Mouse (Mus musculus) thymus, postnatal 14 days (tissue): ENCODE results near the gene Gm20388.
"Not testable (repeated sequence)": the region's sequence is repeated elsewhere in the genome, so short reads cannot be mapped to it uniquely, and the experiment has no call there.

Source experiments
- DNase-seq: peaks from one replicate; pipeline ENCODE4 v3.0.0; 2021

The Gm20388 gene

GRCm38 (mm10) chr8:123894502-123895097 is 3984.0 kb downstream of the Gm20388 start, which contains the start of gene Acta1:
Gene Acta1 (minus strand): TSS chr8:123894751.
- DNase-seq = no peak

- DNase-seq = no peak
Observed at GRCm38 (mm10) chr8:123895230-123895629, 3984.6 kb downstream of the Gm20388 start.

GRCm38 (mm10) chr8:123895680-123896365 is 3985.2 kb downstream of the Gm20388 start:
- no peak for DNase-seq

GRCm38 (mm10) chr8:123896366-123896761 is 3985.7 kb downstream of the Gm20388 start:
- no peak for DNase-seq

- DNase-seq = no peak
Observed at GRCm38 (mm10) chr8:123896774-123897173, 3986.1 kb downstream of the Gm20388 start.

GRCm38 (mm10) chr8:123898576-123898975 is 3987.9 kb downstream of the Gm20388 start:
- DNase-seq = no peak

- DNase-seq = no peak
Observed at GRCm38 (mm10) chr8:123899366-123899765, 3988.7 kb downstream of the Gm20388 start.

- no peak for DNase-seq
Observed at GRCm38 (mm10) chr8:123902653-123903052, 3992.0 kb downstream of the Gm20388 start.

- no peak for DNase-seq
Observed at GRCm38 (mm10) chr8:123907604-123908003, 3997.0 kb downstream of the Gm20388 start.

GRCm38 (mm10) chr8:123912265-123912664 is 4001.6 kb downstream of the Gm20388 start:
- no peak for DNase-seq

- DNase-seq = no peak
Observed at GRCm38 (mm10) chr8:123914635-123915034, 4004.0 kb downstream of the Gm20388 start.

- peak; percentile 77 for DNase-seq
Observed at GRCm38 (mm10) chr8:123924719-123925118, 4014.1 kb downstream of the Gm20388 start.

GRCm38 (mm10) chr8:123925671-123926070 is 4015.0 kb downstream of the Gm20388 start:
- DNase-seq = no peak

GRCm38 (mm10) chr8:123929026-123929425 is 4018.4 kb downstream of the Gm20388 start:
- DNase-seq = no peak

- peak; percentile 100 for DNase-seq
Observed at GRCm38 (mm10) chr8:123948942-123949685, 4038.5 kb downstream of the Gm20388 start, which contains the start of gene Nup133. Gene Nup133 (minus strand): TSS chr8:123949265.

- no peak for DNase-seq
Observed at GRCm38 (mm10) chr8:123949686-123949986, 4039.0 kb downstream of the Gm20388 start.

GRCm38 (mm10) chr8:123950077-123950802 is 4039.6 kb downstream of the Gm20388 start:
- peak; percentile 75 for DNase-seq

- DNase-seq = no peak
Observed at GRCm38 (mm10) chr8:123953686-123954085, 4043.0 kb downstream of the Gm20388 start.

GRCm38 (mm10) chr8:123954246-123954645 is 4043.6 kb downstream of the Gm20388 start:
- DNase-seq = no peak

GRCm38 (mm10) chr8:123958130-123958529 is 4047.5 kb downstream of the Gm20388 start:
- DNase-seq = no peak

- DNase-seq = no peak
Observed at GRCm38 (mm10) chr8:123959473-123959872, 4048.8 kb downstream of the Gm20388 start.

- DNase-seq = no peak
Observed at GRCm38 (mm10) chr8:123960056-123960455, 4049.4 kb downstream of the Gm20388 start.

GRCm38 (mm10) chr8:123960556-123960955 is 4049.9 kb downstream of the Gm20388 start:
- not testable (repeated sequence) for DNase-seq
